Mouse (Mus musculus): ENCODE data around the gene Ndufs8.

Ndufs8 gene

DNA sequence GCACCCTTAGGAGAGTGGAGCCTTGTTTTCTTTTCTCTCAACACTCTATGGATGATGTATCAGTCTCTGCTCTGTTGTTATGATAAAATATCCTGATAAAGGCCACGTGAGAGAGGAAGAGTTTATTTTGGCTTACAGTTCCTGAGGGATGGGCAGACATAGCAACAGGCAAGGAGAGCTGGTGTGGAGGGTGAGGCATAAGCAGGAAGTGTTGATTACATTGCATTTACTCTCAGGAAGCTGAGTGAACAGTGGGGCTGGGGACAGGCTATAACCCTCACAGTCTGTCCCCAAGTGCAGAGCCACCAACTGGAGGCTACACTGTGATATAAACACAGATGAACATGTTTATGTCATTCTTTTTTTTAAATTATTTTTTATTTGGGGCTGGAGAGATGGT is 39.5 kb upstream of the Ndufs8 start:
- TF ChIP-seq POU5F1 (IDR thresholded peaks at IDR 0.05; ENCODE audit: borderline replicate concordance, low read length), result no peak
- TF ChIP-seq NANOG (IDR thresholded peaks at IDR 0.05; ENCODE audit: borderline replicate concordance, low read length), result no peak
- H3K4me3 ChIP-seq (replicated peaks; ENCODE audit: low read length), result no peak overlapping the region
- peaks cover 16% of the 10 kb centered on the region for H3K4me1 ChIP-seq (replicated peaks; ENCODE audit: low read depth, low read length)
- H3K36me3 ChIP-seq (ENCODE audit: insufficient read depth, low read length), result no peaks in the 10 kb centered on the region
- peaks cover 15% of the 10 kb centered on the region for H3K27me3 ChIP-seq (ENCODE audit: insufficient read depth, low read length)
- H3K9me3 ChIP-seq (ENCODE audit: low read length), result no peaks in the 10 kb centered on the region

- Histone ChIP-seq H3K4me3 (replicated peaks; ENCODE audit: low read length) (no peak overlapping the region), H3K27me3 (ENCODE audit: insufficient read depth, low read length) (peaks cover 12% of the 10 kb centered on the region), H3K9me3 (ENCODE audit: low read length) (no peaks in the 10 kb centered on the region), H3K4me1 (replicated peaks; ENCODE audit: low read depth, low read length) (peaks cover 18% of the 10 kb centered on the region), H3K36me3 (ENCODE audit: insufficient read depth, low read length) (no peaks in the 10 kb centered on the region)
- TF ChIP-seq POU5F1 (IDR thresholded peaks at IDR 0.05; ENCODE audit: borderline replicate concordance, low read length) (no peak), NANOG (IDR thresholded peaks at IDR 0.05; ENCODE audit: borderline replicate concordance, low read length) (no peak), CTCF (conservative IDR thresholded peaks at IDR 0.05; ENCODE audit: low read length) (no peak)
Observed at GRCm38 (mm10) chr19:3951461-3951860, 38.9 kb upstream of the Ndufs8 start.

DNA sequence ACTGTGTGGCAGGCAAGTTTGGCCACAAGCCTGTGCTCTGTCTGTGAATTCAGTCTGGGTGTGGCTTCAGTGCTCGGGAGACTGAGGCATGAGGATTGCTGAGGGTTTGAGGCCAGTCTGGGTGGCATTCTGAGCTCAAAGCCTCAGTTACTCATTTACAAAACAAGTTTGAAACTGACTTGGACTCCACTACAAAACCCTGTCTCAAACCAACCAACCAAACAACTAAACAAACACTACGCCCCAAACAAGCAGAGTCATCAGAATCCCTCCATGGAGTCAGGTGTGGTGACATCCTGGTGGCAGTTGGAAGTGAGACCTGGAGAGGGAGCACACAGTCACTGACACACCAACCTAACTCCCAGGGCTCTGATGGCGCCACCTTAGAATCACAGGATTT is 37.8 kb upstream of the Ndufs8 start:
- TF ChIP-seq CTCF (conservative IDR thresholded peaks at IDR 0.05; ENCODE audit: low read length) (no peak), POU5F1 (IDR thresholded peaks at IDR 0.05; ENCODE audit: borderline replicate concordance, low read length) (no peak), NANOG (IDR thresholded peaks at IDR 0.05; ENCODE audit: borderline replicate concordance, low read length) (no peak)
- H3K4me1 ChIP-seq (replicated peaks; ENCODE audit: low read depth, low read length), result peaks cover 27% of the 10 kb centered on the region
- H3K27me3 ChIP-seq (ENCODE audit: insufficient read depth, low read length), result peaks cover 4% of the 10 kb centered on the region; the same call in 1 of the 2 replicates
- no peak overlapping the region for H3K4me3 ChIP-seq (replicated peaks; ENCODE audit: low read length)
- no peaks in the 10 kb centered on the region for H3K9me3 ChIP-seq (ENCODE audit: low read length)
- H3K36me3 ChIP-seq (ENCODE audit: insufficient read depth, low read length), result no peaks in the 10 kb centered on the region

DNA sequence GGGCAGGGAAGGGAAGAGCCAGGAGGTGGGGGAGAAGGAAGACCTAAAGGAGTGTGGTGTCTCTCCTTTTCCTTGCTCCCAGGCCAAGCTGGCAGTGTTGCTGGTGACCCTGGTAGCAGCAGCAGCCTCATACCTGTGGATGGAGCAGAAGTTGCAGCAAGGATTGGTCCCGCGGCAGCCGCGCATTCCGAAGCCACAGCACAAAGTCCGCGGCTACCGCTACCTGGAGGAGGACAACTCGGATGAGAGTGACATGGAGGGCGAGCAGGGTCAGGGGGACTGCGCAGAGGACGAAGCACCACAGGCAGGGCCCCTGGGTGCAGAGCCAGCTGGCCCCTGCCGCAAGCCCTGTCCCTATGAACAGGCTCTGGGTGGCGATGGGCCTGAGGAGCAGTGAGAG is 36.0 kb upstream of the Ndufs8 start:
- H3K36me3 ChIP-seq (ENCODE audit: insufficient read depth, low read length), result no peaks in the 10 kb centered on the region

DNA sequence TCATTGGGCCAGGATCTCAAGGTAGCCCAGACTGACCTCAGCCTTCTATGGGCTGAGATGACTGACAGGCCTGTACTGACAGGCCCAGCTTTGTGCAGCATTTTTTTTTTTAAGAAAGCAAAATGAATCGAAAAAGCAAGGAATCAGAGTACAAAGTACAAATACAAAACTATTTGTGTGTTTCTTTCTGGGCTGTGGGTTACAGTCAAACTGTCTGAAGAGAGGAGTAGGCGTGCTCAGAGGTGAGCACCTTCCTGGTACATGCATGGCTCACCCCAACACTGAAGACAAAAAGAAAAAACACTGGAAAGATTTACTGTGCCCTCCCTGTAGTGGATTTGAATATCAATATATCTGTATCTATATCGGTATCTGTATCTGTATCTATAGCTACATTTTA is 35.2 kb upstream of the Ndufs8 start:
- Histone ChIP-seq H3K36me3 (ENCODE audit: insufficient read depth, low read length) (no peaks in the 10 kb centered on the region), H3K9me3 (ENCODE audit: low read length) (no peaks in the 10 kb centered on the region), H3K27me3 (ENCODE audit: insufficient read depth, low read length) (peaks cover 7% of the 10 kb centered on the region), H3K4me3 (replicated peaks; ENCODE audit: low read length) (no peak overlapping the region), H3K4me1 (replicated peaks; ENCODE audit: low read depth, low read length) (peaks cover 42% of the 10 kb centered on the region)
- no peak for TF ChIP-seq CTCF (conservative IDR thresholded peaks at IDR 0.05; ENCODE audit: low read length)
- no peak for TF ChIP-seq POU5F1 (IDR thresholded peaks at IDR 0.05; ENCODE audit: borderline replicate concordance, low read length)
- TF ChIP-seq NANOG (IDR thresholded peaks at IDR 0.05; ENCODE audit: borderline replicate concordance, low read length), result no peak

More for the DNA sequence above, 36.0 kb upstream of the Ndufs8 start:
- peaks cover 7% of the 10 kb centered on the region for H3K27me3 ChIP-seq (ENCODE audit: insufficient read depth, low read length)
- TF ChIP-seq POU5F1 (IDR thresholded peaks at IDR 0.05; ENCODE audit: borderline replicate concordance, low read length) (no peak), CTCF (conservative IDR thresholded peaks at IDR 0.05; ENCODE audit: low read length) (no peak), NANOG (IDR thresholded peaks at IDR 0.05; ENCODE audit: borderline replicate concordance, low read length) (no peak)
- no peaks in the 10 kb centered on the region for H3K9me3 ChIP-seq (ENCODE audit: low read length)
- H3K4me3 ChIP-seq (replicated peaks; ENCODE audit: low read length), result peak overlapping the region; percentile 62
- peaks cover 37% of the 10 kb centered on the region for H3K4me1 ChIP-seq (replicated peaks; ENCODE audit: low read depth, low read length)

- H3K4me1 ChIP-seq (replicated peaks; ENCODE audit: low read depth, low read length), result peaks cover 53% of the 10 kb centered on the region
- no peaks in the 10 kb centered on the region for H3K9me3 ChIP-seq (ENCODE audit: low read length)
- TF ChIP-seq CTCF (conservative IDR thresholded peaks at IDR 0.05; ENCODE audit: low read length), result peak; percentile 91
- TF ChIP-seq POU5F1 (IDR thresholded peaks at IDR 0.05; ENCODE audit: borderline replicate concordance, low read length), result no peak
- no peak overlapping the region for H3K4me3 ChIP-seq (replicated peaks; ENCODE audit: low read length)
- H3K36me3 ChIP-seq (ENCODE audit: insufficient read depth, low read length), result no peaks in the 10 kb centered on the region
- peaks cover 8% of the 10 kb centered on the region for H3K27me3 ChIP-seq (ENCODE audit: insufficient read depth, low read length)
Observed at GRCm38 (mm10) chr19:3946715-3947114, 34.1 kb upstream of the Ndufs8 start.

DNA sequence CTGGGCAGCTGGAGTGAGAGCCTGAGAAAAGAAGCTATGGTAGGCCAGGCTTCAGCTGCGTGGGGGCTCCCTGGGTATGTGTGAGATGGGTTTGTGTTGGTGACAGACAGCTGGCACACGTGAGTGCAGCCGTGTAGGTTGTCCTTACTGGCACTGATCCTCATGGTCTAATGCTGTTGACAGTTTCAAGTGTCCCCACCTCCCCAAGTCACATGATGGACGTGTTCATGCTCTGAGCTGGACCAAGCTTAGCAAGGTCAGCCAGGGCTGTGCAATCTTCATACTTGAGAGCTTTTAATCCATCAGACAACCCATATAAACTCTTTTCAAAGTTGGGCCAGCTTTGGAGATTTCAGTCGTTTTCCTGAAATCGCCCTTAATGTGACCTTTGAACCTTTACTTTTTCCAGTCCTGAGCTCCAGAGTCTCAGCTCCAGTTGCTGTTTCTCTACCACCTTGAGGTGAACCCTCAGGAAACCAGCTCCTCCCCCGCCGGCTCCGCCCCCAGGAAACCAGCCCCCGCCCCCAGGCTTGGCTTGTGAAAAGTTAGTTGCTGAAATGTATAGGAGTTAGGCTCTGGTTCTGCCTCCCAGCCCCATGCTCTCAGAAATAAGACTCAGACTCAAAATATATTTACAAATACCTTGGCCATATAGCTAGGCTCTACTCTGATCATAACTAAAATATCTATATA is 33.4 kb upstream of the Ndufs8 start:
- no peak for TF ChIP-seq CTCF (conservative IDR thresholded peaks at IDR 0.05; ENCODE audit: low read length)
- Histone ChIP-seq H3K36me3 (ENCODE audit: insufficient read depth, low read length) (no peaks in the 10 kb centered on the region), H3K27me3 (ENCODE audit: insufficient read depth, low read length) (peaks cover 15% of the 10 kb centered on the region), H3K4me3 (replicated peaks; ENCODE audit: low read length) (no peak overlapping the region), H3K4me1 (replicated peaks; ENCODE audit: low read depth, low read length) (peaks cover 54% of the 10 kb centered on the region), H3K9me3 (ENCODE audit: low read length) (no peaks in the 10 kb centered on the region)

GRCm38 (mm10) chr19:3942986-3943735 is 30.6 kb upstream of the Ndufs8 start:
- Histone ChIP-seq H3K9me3 (ENCODE audit: low read length) (no peaks in the 10 kb centered on the region), H3K27me3 (ENCODE audit: insufficient read depth, low read length) (peaks cover 16% of the 10 kb centered on the region), H3K4me1 (replicated peaks; ENCODE audit: low read depth, low read length) (peaks cover 39% of the 10 kb centered on the region), H3K4me3 (replicated peaks; ENCODE audit: low read length) (peak overlapping the region; percentile 58), H3K36me3 (ENCODE audit: insufficient read depth, low read length) (no peaks in the 10 kb centered on the region)
- TF ChIP-seq CTCF (conservative IDR thresholded peaks at IDR 0.05; ENCODE audit: low read length) (no peak), POU5F1 (IDR thresholded peaks at IDR 0.05; ENCODE audit: borderline replicate concordance, low read length) (no peak), NANOG (IDR thresholded peaks at IDR 0.05; ENCODE audit: borderline replicate concordance, low read length) (no peak)

Data from E14TG2a.4 (cell line).